In the genomic region with DNA sequence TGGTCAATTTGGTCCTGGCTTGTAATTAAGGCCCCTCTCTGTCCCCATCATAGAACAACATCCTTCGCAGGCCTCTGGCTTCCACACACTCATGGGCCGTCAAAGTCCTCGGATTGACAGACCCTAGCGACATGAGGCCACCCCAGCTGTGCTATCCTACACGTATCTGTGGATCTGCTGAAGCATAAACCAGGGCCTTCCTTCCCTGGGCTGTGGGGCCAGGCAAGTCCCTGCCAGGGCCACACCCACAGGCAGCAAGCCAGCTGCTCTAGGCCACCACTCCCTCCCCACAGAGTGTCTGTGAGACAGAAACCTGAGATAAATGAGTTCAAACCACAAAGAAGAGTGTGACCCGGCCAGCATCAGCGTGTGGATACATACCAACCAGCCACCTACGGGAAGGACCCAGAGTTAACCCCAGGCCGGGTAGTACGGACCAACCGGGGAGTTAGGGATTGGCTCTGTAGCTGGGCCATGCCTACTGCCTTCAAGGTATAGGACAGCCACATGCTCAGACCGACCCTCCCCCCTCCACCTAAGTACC, we compare ENCODE assay signal across 8 mouse cellular contexts. TPM values are rescaled to one million over a fixed set of nuclear protein-coding genes. Genes with fewer than 3 reads are reported as not detected.
DNase-seq lines count a peak whose midpoint lies in the region; ATAC-seq and TF ChIP-seq lines count a peak whose summit lies in the region.

No protein-coding gene starts in this region.

- peak overlapping the region; percentile 32; the same call in 1 of the 2 replicates for H3K27ac ChIP-seq in heart, embryonic 16.5 days (ENCODE audit: low read length)
- H3K27ac ChIP-seq in limb, embryonic 10.5 days, result peak overlapping the region; percentile 27; the same call in 1 of the 2 replicates

- no peak overlapping the region for H3ac ChIP-seq in myocyte (ENCODE audit: control insufficient read depth, insufficient read length)

- no peaks in the 10 kb centered on the region for H3K36me3 ChIP-seq in heart, embryonic 16.5 days (ENCODE audit: control insufficient read depth, insufficient read depth)
- no peaks in the 10 kb centered on the region for H3K36me3 ChIP-seq in limb, embryonic 10.5 days
- no peaks in the 10 kb centered on the region for H3K36me3 ChIP-seq in myocyte (ENCODE audit: control insufficient read depth, insufficient read depth)

- H3K9ac ChIP-seq in heart, embryonic 16.5 days (ENCODE audit: low read length), result peak overlapping the region; percentile 49; the same call in 1 of the 2 replicates

- ATAC-seq in heart, embryonic 16.5 days (replicated peaks; ENCODE audit: extremely low read depth, insufficient read depth, low FRiP score), result peak; percentile 68

- H3K79me2 ChIP-seq in myocyte (ENCODE audit: control insufficient read depth, insufficient read depth), result no peaks in the 10 kb centered on the region

- H3K9me3 ChIP-seq in heart, embryonic 16.5 days (replicated peaks; ENCODE audit: control insufficient read depth, low read length), result no peaks in the 10 kb centered on the region
- no peaks in the 10 kb centered on the region for H3K9me3 ChIP-seq in limb, embryonic 10.5 days (replicated peaks)

- 43% methylated on average over 12 of the region's 12 CpGs for WGBS in heart, embryonic 16.5 days
- 61% methylated on average over 12 of the region's 12 CpGs for WGBS in limb, embryonic 10.5 days

- H3K27me3 ChIP-seq in heart, embryonic 16.5 days (ENCODE audit: control insufficient read depth, insufficient read depth, low read length), result no peaks in the 10 kb centered on the region
- no peaks in the 10 kb centered on the region for H3K27me3 ChIP-seq in limb, embryonic 10.5 days (ENCODE audit: low read depth, poor library complexity, severe bottlenecking)
- H3K27me3 ChIP-seq in myocyte (ENCODE audit: control insufficient read depth, insufficient read depth, insufficient read length), result peaks cover 11% of the 10 kb centered on the region

- no peak for TF ChIP-seq POLR2A in myocyte (IDR thresholded peaks at IDR 0.05; ENCODE audit: insufficient read length, low read depth)

- peaks cover 59% of the 10 kb centered on the region for H3K4me1 ChIP-seq in heart, embryonic 16.5 days (ENCODE audit: control insufficient read depth, insufficient read depth, low read length)
- peaks cover 43% of the 10 kb centered on the region for H3K4me1 ChIP-seq in limb, embryonic 10.5 days

- peak; percentile 63 for DNase-seq in ovary, postnatal 36 days (ENCODE audit: low spot score)
- no peak for DNase-seq in ovary, postnatal 14 days (ENCODE audit: low spot score)
- DNase-seq in c-Kit-positive CD71-positive TER-119-positive erythroid progenitor cells, embryonic 14.5 days (ENCODE audit: low spot score), result peak; percentile 76
- no peak for DNase-seq in limb, embryonic 10.5 days (ENCODE audit: low spot score)
- no peak for DNase-seq in layer of hippocampus, postnatal 36 days
- no peak for DNase-seq in right cerebral cortex, postnatal 10 days (ENCODE audit: low spot score in 2 of 2)

- H3K4me3 ChIP-seq in heart, embryonic 16.5 days (ENCODE audit: low read length), result no peak overlapping the region
- no peak overlapping the region for H3K4me3 ChIP-seq in limb, embryonic 10.5 days
- H3K4me3 ChIP-seq in myocyte, result no peak overlapping the region

- H3K4me2 ChIP-seq in heart, embryonic 16.5 days (ENCODE audit: low read depth, low read length), result no peak overlapping the region
- H3K4me2 ChIP-seq in myocyte (ENCODE audit: low read depth), result peak overlapping the region; percentile 46

TF ChIP-seq in myocyte, 11 proteins besides CTCF, POLR2A, EP300 and RAD21:
- TF ChIP-seq MYOD1 (IDR thresholded peaks at IDR 0.05; ENCODE audit: control insufficient read depth in 1 of 3, insufficient read length in 2 of 3, low read depth in 2 of 3), result peak in 2 of 3 experiments; percentile 57 to 83
- peak; percentile 36 for TF ChIP-seq TCF12 (IDR thresholded peaks at IDR 0.05; ENCODE audit: insufficient read depth, poor library complexity, severe bottlenecking)
- TF ChIP-seq TCF3 (IDR thresholded peaks at IDR 0.05; ENCODE audit: insufficient read length, low read depth), result no peak
- peak in 2 of 3 experiments; percentile 78 to 90 for TF ChIP-seq MYOG (IDR thresholded peaks at IDR 0.05; ENCODE audit: control insufficient read depth in 1 of 3, insufficient read depth in 1 of 3, insufficient read length in 2 of 3, low read depth in 2 of 3)

RNA-seq across cellular contexts. Expression of gene Sema4d, which starts 45.5 kb away (rescaled TPM):
- polyA plus RNA-seq in heart, embryonic 16.5 days (2015; fragmentation: Nextera tagmentation; extraction: Ambion mirVana), result 17.6 and 22.5 TPM in 2 replicates
- 5.9 and 6.0 TPM in 2 replicates for polyA plus RNA-seq in limb, embryonic 10.5 days (2016; fragmentation: Nextera tagmentation; extraction: Ambion mirVana)
- polyA plus RNA-seq in myocyte (2012; fragmentation: generic; extraction: Trizol), result 15.3 TPM
- 100 to 1,000 TPM in 1 of 2 experiments, 10 to 100 TPM in 1; 96.5 to 108 TPM for total RNA-seq in layer of hippocampus, postnatal 36 days (2021)

Comparison
In these comparisons a context has a peak if more than half of its experiments do, and no peak if none do; other contexts are left out.
1. DNase-seq: peak in ovary, postnatal 36 days (single experiment) and c-Kit-positive CD71-positive TER-119-positive erythroid progenitor cells, embryonic 14.5 days (single experiment); none in ovary, postnatal 14 days (single experiment), limb, embryonic 10.5 days (single experiment), layer of hippocampus, postnatal 36 days (0 of 2) and right cerebral cortex, postnatal 10 days (0 of 2).